Mouse (Mus musculus): ENCODE data around the gene Ydjc. TPM values are rescaled to one million over a fixed set of nuclear protein-coding genes. Genes with fewer than 3 reads are reported as not detected.

Gene Ydjc
- polyA plus RNA-seq (2015; fragmentation: Nextera tagmentation; extraction: Ambion mirVana) = 11.1 and 12.8 TPM in 2 replicates

- H3K9ac ChIP-seq = no peak within 1 kb of the TSS
- H3K4me2 ChIP-seq = no peak within 1 kb of the TSS
- H3K4me3 ChIP-seq = no peak within 1 kb of the TSS
- H3K4me1 ChIP-seq = peaks cover 16% of the 10 kb centered on the region
- no peak for ATAC-seq
- no peaks in the 10 kb centered on the region for H3K9me3 ChIP-seq (replicated peaks)
- 15% methylated on average over 7 of the region's 7 CpGs for WGBS
- H3K27ac ChIP-seq = no peak within 1 kb of the TSS
- peaks cover 15% of the 10 kb centered on the region; the same call in 1 of the 2 replicates for H3K27me3 ChIP-seq
- H3K36me3 ChIP-seq (ENCODE audit: poor library complexity, severe bottlenecking) = no peaks in the 10 kb centered on the region
Observed at GRCm38 (mm10) chr16:17144339-17144738, at the start of gene Ydjc. Gene Ydjc (plus strand): TSS chr16:17144621.

- Histone ChIP-seq H3K27ac (no peak overlapping the region), H3K36me3 (ENCODE audit: poor library complexity, severe bottlenecking) (peaks cover 97% of the 10 kb centered on the region)
- 95% methylated on average over 3 of the region's 3 CpGs for WGBS
Observed at GRCm38 (mm10) chr16:17096938-17097337, 47.5 kb upstream of the Ydjc start.

GRCm38 (mm10) chr16:17102630-17103220, 41.7 kb upstream of the Ydjc start:
- no peak overlapping the region for H3K4me2 ChIP-seq
- peak; percentile 70; the same call in 1 of the 2 replicates for ATAC-seq
- H3K9ac ChIP-seq = no peak overlapping the region
- H3K27ac ChIP-seq = peak overlapping the region; percentile 20; the same call in 1 of the 2 replicates
- H3K27me3 ChIP-seq = no peaks in the 10 kb centered on the region
- H3K9me3 ChIP-seq (replicated peaks) = no peaks in the 10 kb centered on the region
- WGBS = 46% methylated on average over 7 of the region's 7 CpGs
- no peak overlapping the region for H3K4me3 ChIP-seq
- peaks cover 14% of the 10 kb centered on the region for H3K4me1 ChIP-seq
- peaks cover 94% of the 10 kb centered on the region for H3K36me3 ChIP-seq (ENCODE audit: poor library complexity, severe bottlenecking)

More at GRCm38 (mm10) chr16:17096938-17097337, 47.5 kb upstream of the Ydjc start:
- no peak overlapping the region for H3K9ac ChIP-seq
- ATAC-seq = no peak
- H3K27me3 ChIP-seq = no peaks in the 10 kb centered on the region
- H3K4me2 ChIP-seq = no peak overlapping the region
- no peaks in the 10 kb centered on the region for H3K4me1 ChIP-seq
- no peak overlapping the region for H3K4me3 ChIP-seq
- no peaks in the 10 kb centered on the region for H3K9me3 ChIP-seq (replicated peaks)

- Histone ChIP-seq H3K27ac (no peak overlapping the region), H3K36me3 (ENCODE audit: poor library complexity, severe bottlenecking) (peaks cover 88% of the 10 kb centered on the region), H3K4me3 (no peak overlapping the region), H3K4me2 (no peak overlapping the region), H3K4me1 (peaks cover 17% of the 10 kb centered on the region), H3K9me3 (replicated peaks) (no peaks in the 10 kb centered on the region), H3K27me3 (no peaks in the 10 kb centered on the region), H3K9ac (no peak overlapping the region)
- WGBS = 87% methylated on average over 4 of the region's 4 CpGs
- ATAC-seq = no peak
Observed at GRCm38 (mm10) chr16:17104600-17104999, 39.8 kb upstream of the Ydjc start.

- ATAC-seq = peak; percentile 88
- H3K4me1 ChIP-seq = peaks cover 13% of the 10 kb centered on the region
- H3K36me3 ChIP-seq (ENCODE audit: poor library complexity, severe bottlenecking) = peaks cover 50% of the 10 kb centered on the region
- H3K4me2 ChIP-seq = peak within 1 kb of the TSS; percentile 66
- WGBS = 9% methylated on average over 38 of the region's 38 CpGs
- H3K27ac ChIP-seq = peak within 1 kb of the TSS; percentile 36; the same call in 1 of the 2 replicates
- no peaks in the 10 kb centered on the region for H3K27me3 ChIP-seq
- H3K4me3 ChIP-seq = peak within 1 kb of the TSS; percentile 85
- no peaks in the 10 kb centered on the region for H3K9me3 ChIP-seq (replicated peaks)
- peak within 1 kb of the TSS; percentile 80 for H3K9ac ChIP-seq
Observed at GRCm38 (mm10) chr16:17110771-17111743, 33.4 kb upstream of the Ydjc start, which contains the start of gene Ppil2. Gene Ppil2 (minus strand): TSS chr16:17111257.

GRCm38 (mm10) chr16:17117309-17117799, 27.1 kb upstream of the Ydjc start:
- Histone ChIP-seq H3K9ac (no peak overlapping the region), H3K4me3 (no peak overlapping the region), H3K9me3 (replicated peaks) (no peaks in the 10 kb centered on the region), H3K4me1 (peaks cover 13% of the 10 kb centered on the region), H3K27ac (no peak overlapping the region), H3K4me2 (no peak overlapping the region), H3K36me3 (ENCODE audit: poor library complexity, severe bottlenecking) (peaks cover 68% of the 10 kb centered on the region), H3K27me3 (no peaks in the 10 kb centered on the region)
- ATAC-seq = no peak
- 89% methylated on average over 5 of the region's 5 CpGs for WGBS

GRCm38 (mm10) chr16:17121569-17121968, 22.9 kb upstream of the Ydjc start:
- Histone ChIP-seq H3K27ac (no peak overlapping the region), H3K4me2 (peak overlapping the region; percentile 51), H3K4me3 (peak overlapping the region; percentile 17; the same call in 1 of the 2 replicates), H3K27me3 (no peaks in the 10 kb centered on the region), H3K9ac (no peak overlapping the region; the same call in 1 of the 2 replicates), H3K36me3 (ENCODE audit: poor library complexity, severe bottlenecking) (peaks cover 42% of the 10 kb centered on the region), H3K4me1 (peaks cover 42% of the 10 kb centered on the region), H3K9me3 (replicated peaks) (no peaks in the 10 kb centered on the region)
- ATAC-seq = peak; percentile 59
- 29% methylated on average over 14 of the region's 14 CpGs for WGBS

- Histone ChIP-seq H3K4me2 (peak overlapping the region; percentile 86), H3K9me3 (replicated peaks) (no peaks in the 10 kb centered on the region), H3K36me3 (ENCODE audit: poor library complexity, severe bottlenecking) (peaks cover 20% of the 10 kb centered on the region), H3K4me1 (peaks cover 42% of the 10 kb centered on the region), H3K27ac (peak overlapping the region; percentile 74), H3K4me3 (peak overlapping the region; percentile 58), H3K9ac (peak overlapping the region; percentile 77), H3K27me3 (no peaks in the 10 kb centered on the region)
- peak; percentile 19 for ATAC-seq
- 1% methylated on average over 22 of the region's 22 CpGs for WGBS
Observed at GRCm38 (mm10) chr16:17124119-17124870, 20.1 kb upstream of the Ydjc start.

- H3K36me3 ChIP-seq (ENCODE audit: poor library complexity, severe bottlenecking) = peaks cover 16% of the 10 kb centered on the region
- WGBS = under 1% methylated on average over 25 of the region's 25 CpGs
- peak; percentile 93 for ATAC-seq
- H3K27ac ChIP-seq = peak within 1 kb of the TSS; percentile 74
- peak within 1 kb of the TSS; percentile 58 for H3K4me3 ChIP-seq
- peak within 1 kb of the TSS; percentile 77 for H3K9ac ChIP-seq
- no peaks in the 10 kb centered on the region for H3K27me3 ChIP-seq
- H3K4me1 ChIP-seq = peaks cover 42% of the 10 kb centered on the region
- H3K9me3 ChIP-seq (replicated peaks) = no peaks in the 10 kb centered on the region
- peak within 1 kb of the TSS; percentile 86 for H3K4me2 ChIP-seq
Observed at GRCm38 (mm10) chr16:17124871-17125520, 19.4 kb upstream of the Ydjc start, which contains the start of gene 2610318N02Rik. Gene 2610318N02Rik (minus strand): TSS chr16:17125167.

GRCm38 (mm10) chr16:17127292-17127691, 17.1 kb upstream of the Ydjc start:
- peaks cover 44% of the 10 kb centered on the region for H3K4me1 ChIP-seq
- H3K36me3 ChIP-seq (ENCODE audit: poor library complexity, severe bottlenecking) = peaks cover 4% of the 10 kb centered on the region; the same call in 1 of the 2 replicates
- WGBS = 100% methylated on average over 1 of the region's 1 CpGs

More at GRCm38 (mm10) chr16:17127292-17127691, 17.1 kb upstream of the Ydjc start:
- ATAC-seq = no peak
- Histone ChIP-seq H3K27me3 (no peaks in the 10 kb centered on the region), H3K4me2 (no peak overlapping the region), H3K27ac (no peak overlapping the region), H3K4me3 (no peak overlapping the region), H3K9me3 (replicated peaks) (no peaks in the 10 kb centered on the region), H3K9ac (no peak overlapping the region)
